Mouse (Mus musculus): Measurements from ENCODE around the gene Thra.
A peak's percentile ranks its signal among the peaks of the same experiment; 100 is the strongest.

DNA sequence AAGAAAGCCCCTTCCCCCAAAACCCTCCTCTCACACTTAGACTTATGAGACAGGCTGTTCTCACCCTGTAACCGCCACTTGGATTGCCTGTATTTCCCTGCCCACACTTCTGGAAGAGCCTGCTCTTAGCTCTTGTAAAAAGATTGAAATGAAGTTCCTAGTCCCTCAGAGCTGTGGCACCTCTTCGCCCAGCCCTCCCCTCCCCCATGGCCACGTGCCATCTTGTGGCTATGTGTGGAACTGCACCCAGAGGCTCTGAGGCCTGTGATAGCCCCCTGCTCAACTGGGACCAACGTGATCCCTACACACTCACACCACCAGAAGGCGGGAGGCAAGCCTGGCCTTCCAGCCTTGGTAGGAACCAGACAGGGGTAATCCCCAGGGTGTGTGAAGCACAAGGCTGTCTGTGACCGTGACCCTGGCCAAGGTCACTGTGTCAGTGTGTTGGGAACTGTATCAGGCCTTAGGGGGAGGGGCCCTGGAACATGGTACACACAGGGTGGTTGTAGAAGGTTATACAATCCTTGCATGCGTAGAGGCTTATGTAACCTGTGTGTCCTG lies 14.3 kb downstream of the Thra start:
- TF ChIP-seq CTCF (IDR thresholded peaks at IDR 0.05; ENCODE audit: low read depth) (peak; percentile 98), EP300 (IDR thresholded peaks at IDR 0.05; ENCODE audit: low read depth) (peak; percentile 88)
